Mouse (Mus musculus) liver, embryonic 14.5 days (tissue): ENCODE measurements at regions not wholly inside any gene's neighbourhood (a gene's known extent, or its start where the extent isn't known, plus 50 kb on each side); places are given as distances from the start of the nearest gene placed in this dataset.

Experiments
- ATAC-seq: fragments of 200-750 bp; cut with Nextera tagmentation; 2 replicates; pipeline ENCODE4 v1.8.0; 2017; ENCODE audit warnings: moderate number of reproducible peaks, mild to moderate bottlenecking, moderate library complexity; ENCODE audit not compliant: insufficient read depth
- DNase-seq, 3 experiments: peaks; one replicate each; pipeline ENCODE4 v3.0.0-alpha.2; 2012 to 2013; ENCODE audit warnings: low read depth in 3 of 3, low spot score in 3 of 3
- H3K27ac ChIP-seq: fragments of 300-500 bp; sonication (generic); 2 replicates; pipeline ENCODE4 v1.5.1; 2014; ENCODE audit warnings: moderate library complexity, mild to moderate bottlenecking, control low read depth, inconsistent platforms
- H3K27me3 ChIP-seq: fragments of 300-500 bp; sonication (generic); 2 replicates; pipeline ENCODE4 v1.6.1; 2014; ENCODE audit warnings: mild to moderate bottlenecking, low read length, moderate library complexity; ENCODE audit not compliant: control insufficient read depth, insufficient read depth
- H3K36me3 ChIP-seq: fragments of 300-500 bp; sonication (generic); replicated peaks from 2 replicates; pipeline ENCODE4 v1.6.1; 2014; ENCODE audit warnings: low read depth; ENCODE audit not compliant: control insufficient read depth, insufficient read depth
- H3K4me1 ChIP-seq, 2 experiments: fragments of 200-500 bp in 1 of 2; fragments of 300-500 bp in 1 of 2; sonication (generic) in 1 of 2; replicated peaks; 2 replicates each; pipeline ENCODE4 v1.6.1; 2012 to 2014; ENCODE audit warnings: antibody characterized with exemption in 1 of 2, inconsistent platforms in 1 of 2, low read length in 1 of 2; ENCODE audit not compliant: control insufficient read depth in 2 of 2, insufficient read depth in 2 of 2
- H3K4me2 ChIP-seq: fragments of 300-500 bp; sonication (generic); 2 replicates; pipeline ENCODE4 v1.6.1; 2014; ENCODE audit warnings: low read depth, mild to moderate bottlenecking, control low read depth, moderate library complexity
- H3K4me3 ChIP-seq, 2 experiments: fragments of 200-500 bp in 1 of 2; fragments of 300-500 bp in 1 of 2; sonication (generic) in 1 of 2; 2 replicates each; pipeline ENCODE4 v1.5.1; 2012 to 2014; ENCODE audit warnings: low read depth in 2 of 2, low read length in 2 of 2, mild to moderate bottlenecking in 2 of 2, control low read depth in 1 of 2, inconsistent platforms in 1 of 2, moderate library complexity in 1 of 2; ENCODE audit not compliant: insufficient read depth in 1 of 2
- H3K9ac ChIP-seq: fragments of 300-500 bp; sonication (generic); replicated peaks from 2 replicates; pipeline ENCODE4 v1.6.1; 2014; ENCODE audit warnings: mild to moderate bottlenecking, control low read depth, moderate library complexity
- H3K9me3 ChIP-seq: fragments of 300-500 bp; sonication (generic); 2 replicates; pipeline ENCODE4 v1.6.1; 2016; ENCODE audit warnings: low read length, mixed read lengths; ENCODE audit not compliant: control insufficient read depth
- CTCF ChIP-seq: IDR thresholded peaks from 2 replicates; pipeline ENCODE4 v1.5.1; 2016; ENCODE audit warnings: antibody characterized with exemption, low read depth, control low read depth
- EP300 ChIP-seq: IDR thresholded peaks from 2 replicates; pipeline ENCODE4 v1.6.1; 2016; ENCODE audit warnings: antibody characterized with exemption, low read depth
- WGBS: fragments of 180-500 bp; shearing (Covaris S2); extraction: QIAGEN DNeasy Blood & Tissue Kit; methylation state at CpG from one replicate; pipeline ENCODE4 v1.1.7; 2014; ENCODE audit not compliant: insufficient replicate concordance; 5-methylcytosine and 5-hydroxymethylcytosine counted together

GRCm38 (mm10) chr11:39615843-39616242, 1079.2 kb downstream of the Mat2b start:
- Histone ChIP-seq H3K36me3 (no peaks in the 10 kb centered on the region), H3K4me1 (no peaks in the 10 kb centered on the region), H3K4me2 (no peak overlapping the region), H3K9me3 (no peaks in the 10 kb centered on the region), H3K4me3 (no peak overlapping the region), H3K27me3 (no peaks in the 10 kb centered on the region), H3K27ac (no peak overlapping the region), H3K9ac (no peak overlapping the region)
- ATAC-seq = no peak
- no peak for DNase-seq
- TF ChIP-seq CTCF = no peak
- no peak for TF ChIP-seq EP300
- WGBS = 55% methylated on average over 3 of the region's 3 CpGs

GRCm38 (mm10) chr11:39596479-39596878, 1098.5 kb downstream of the Mat2b start:
- H3K27ac ChIP-seq = no peak overlapping the region
- H3K4me1 ChIP-seq = no peaks in the 10 kb centered on the region
- H3K4me2 ChIP-seq = no peak overlapping the region
- ATAC-seq (no peak), DNase-seq (no peak)
- H3K4me3 ChIP-seq = no peak overlapping the region
- H3K9ac ChIP-seq = no peak overlapping the region
- H3K36me3 ChIP-seq = no peaks in the 10 kb centered on the region
- WGBS = 31% methylated on average over 4 of the region's 4 CpGs
- TF ChIP-seq CTCF = no peak
- no peak for TF ChIP-seq EP300
- H3K27me3 ChIP-seq = no peaks in the 10 kb centered on the region
- H3K9me3 ChIP-seq = no peaks in the 10 kb centered on the region

GRCm38 (mm10) chr11:39588641-39589385, 1106.2 kb downstream of the Mat2b start:
- no peaks in the 10 kb centered on the region for H3K36me3 ChIP-seq
- H3K27me3 ChIP-seq = no peaks in the 10 kb centered on the region
- 11% methylated on average over 15 of the region's 15 CpGs for WGBS
- DNase-seq = no peak
- H3K9me3 ChIP-seq = no peaks in the 10 kb centered on the region
- H3K27ac ChIP-seq = no peak overlapping the region
- H3K9ac ChIP-seq = no peak overlapping the region
- no peak overlapping the region for H3K4me3 ChIP-seq
- TF ChIP-seq EP300 = no peak
- peak; percentile 53 for TF ChIP-seq CTCF
- no peaks in the 10 kb centered on the region for H3K4me1 ChIP-seq
- H3K4me2 ChIP-seq = no peak overlapping the region
- ATAC-seq = no peak

GRCm38 (mm10) chr11:39558287-39558686, 1136.7 kb downstream of the Mat2b start:
- H3K27ac ChIP-seq = no peak overlapping the region
- no peaks in the 10 kb centered on the region for H3K36me3 ChIP-seq
- TF ChIP-seq EP300 (no peak), CTCF (no peak)
- WGBS = 41% methylated on average over 3 of the region's 3 CpGs
- H3K9me3 ChIP-seq = no peaks in the 10 kb centered on the region
- no peak overlapping the region for H3K4me3 ChIP-seq
- H3K4me1 ChIP-seq = no peaks in the 10 kb centered on the region
- no peaks in the 10 kb centered on the region for H3K27me3 ChIP-seq
- H3K9ac ChIP-seq = no peak overlapping the region
- ATAC-seq = no peak
- H3K4me2 ChIP-seq = no peak overlapping the region
- no peak for DNase-seq

GRCm38 (mm10) chr11:39550066-39550465, 1144.9 kb downstream of the Mat2b start:
- Histone ChIP-seq H3K36me3 (no peaks in the 10 kb centered on the region), H3K4me2 (no peak overlapping the region), H3K9ac (no peak overlapping the region), H3K4me1 (no peaks in the 10 kb centered on the region), H3K9me3 (no peaks in the 10 kb centered on the region), H3K4me3 (no peak overlapping the region), H3K27me3 (no peaks in the 10 kb centered on the region), H3K27ac (no peak overlapping the region)
- no peak for TF ChIP-seq EP300
- WGBS = 35% methylated on average over 3 of the region's 3 CpGs
- DNase-seq = no peak
- no peak for ATAC-seq
